Mouse (Mus musculus) frontal cortex, postnatal 14 days (tissue): Measurements from ENCODE around the gene Lclat1.
"Not testable (repeated sequence)": the region's sequence is repeated elsewhere in the genome, so short reads cannot be mapped to it uniquely, and the experiment has no call there.

ENCODE experiments used
- DNase-seq, 2 experiments: peaks; one replicate each; pipeline ENCODE4 v3.0.0; 2022; ENCODE audit warnings: low spot score in 2 of 2

Lclat1 gene

GRCm38 (mm10) chr17:73243676-73244075 is 135.9 kb downstream of the Lclat1 start:
- DNase-seq, result no peak

DNA sequence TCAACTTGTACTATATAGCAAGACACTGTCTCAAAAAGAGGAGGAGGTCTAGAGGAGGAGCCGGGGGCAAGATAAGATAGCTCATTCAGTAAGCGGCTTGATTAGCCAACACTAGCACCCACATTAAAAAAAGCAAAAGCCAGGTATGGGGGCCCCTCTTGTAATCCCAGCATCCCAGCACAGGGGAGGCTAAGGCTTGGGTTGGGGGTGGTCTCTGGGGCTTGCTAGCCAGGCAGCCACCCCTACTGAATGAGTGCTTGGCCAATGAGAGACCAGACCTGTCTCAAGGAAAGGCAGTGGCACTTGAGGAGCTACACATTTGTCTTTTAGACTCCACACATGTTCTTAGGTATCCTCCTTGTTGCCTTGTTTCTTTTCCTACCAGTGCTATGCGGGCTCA is 136.8 kb downstream of the Lclat1 start:
- DNase-seq, result no peak

GRCm38 (mm10) chr17:73245089-73245684 is 137.4 kb downstream of the Lclat1 start:
- no peak for DNase-seq

- no peak for DNase-seq
These were observed 138.3 kb downstream of the Lclat1 start for GRCm38 (mm10) chr17:73246036-73246435.

DNA sequence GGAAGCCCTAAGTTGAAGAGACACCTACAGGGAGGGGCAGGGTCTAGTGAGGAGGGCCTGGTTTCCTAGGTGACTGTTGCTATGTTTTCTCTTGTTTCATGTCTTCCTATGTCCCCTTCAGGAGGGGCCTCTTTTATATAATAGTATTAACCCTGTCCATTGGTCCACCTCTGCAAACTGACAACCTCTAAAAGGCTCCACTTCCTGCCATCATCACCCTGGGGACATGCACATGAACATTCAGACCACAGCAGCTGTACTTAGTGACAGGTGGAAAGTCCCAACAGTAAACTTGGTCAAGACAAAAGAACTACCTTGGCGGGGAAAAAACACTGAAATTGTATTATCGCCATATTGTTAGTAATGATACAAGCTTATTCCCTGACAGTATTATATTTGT is 139.1 kb downstream of the Lclat1 start:
- no peak for DNase-seq

DNA sequence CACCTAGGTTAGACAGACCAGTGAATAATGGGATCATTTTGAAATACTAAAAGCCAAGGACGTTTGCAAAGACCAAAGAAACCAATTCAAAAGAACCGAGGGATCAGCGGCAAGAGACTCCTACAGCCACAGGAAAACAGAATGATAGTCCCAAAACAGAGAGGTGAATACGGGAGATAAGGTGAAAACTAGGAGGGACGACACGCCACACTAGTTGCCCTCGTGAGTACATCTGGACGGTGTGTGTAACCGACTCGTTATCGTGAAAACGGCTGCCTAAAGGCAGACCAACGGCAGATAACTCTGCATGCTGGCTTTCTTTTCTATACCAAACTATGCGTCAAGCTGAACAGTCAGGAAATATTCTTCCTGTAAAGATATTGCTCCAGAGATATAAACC is 140.0 kb downstream of the Lclat1 start:
- DNase-seq, result no peak

GRCm38 (mm10) chr17:73250488-73251141 is 142.8 kb downstream of the Lclat1 start:
- no peak for DNase-seq

DNA sequence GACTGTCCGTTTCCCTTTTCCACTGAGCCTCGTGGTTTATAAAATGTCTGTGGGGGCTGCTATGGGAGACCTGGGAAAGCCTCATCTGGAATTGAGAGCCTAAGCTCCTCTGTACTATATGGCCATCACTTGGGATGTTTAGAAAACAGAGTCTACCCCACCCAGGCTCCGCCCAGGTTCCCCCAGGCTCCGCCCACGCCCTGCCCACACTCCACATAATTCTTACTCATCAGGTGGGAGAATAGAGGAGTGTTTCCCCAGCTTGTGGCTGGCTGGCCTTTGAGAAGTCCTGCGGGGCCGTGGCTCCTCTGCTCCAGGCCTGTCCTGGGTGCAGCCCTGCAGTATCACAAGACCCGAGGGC is 143.3 kb downstream of the Lclat1 start:
- no peak for DNase-seq

- DNase-seq, result no peak
These were observed 144.2 kb downstream of the Lclat1 start for GRCm38 (mm10) chr17:73251812-73252608.

GRCm38 (mm10) chr17:73253291-73253969 is 145.6 kb downstream of the Lclat1 start:
- no peak for DNase-seq

- no peak for DNase-seq
These were observed 148.0 kb downstream of the Lclat1 start for GRCm38 (mm10) chr17:73255801-73256200.

- DNase-seq, result no peak
These were observed 150.8 kb downstream of the Lclat1 start for GRCm38 (mm10) chr17:73258620-73259019.

- not testable (repeated sequence) for DNase-seq
These were observed 151.5 kb downstream of the Lclat1 start for GRCm38 (mm10) chr17:73259258-73259657.

GRCm38 (mm10) chr17:73262558-73262957 is 154.8 kb downstream of the Lclat1 start:
- no peak for DNase-seq

GRCm38 (mm10) chr17:73263077-73263501 is 155.3 kb downstream of the Lclat1 start:
- DNase-seq, result peak; percentile 72 to 73

GRCm38 (mm10) chr17:73270871-73271796 is 163.3 kb downstream of the Lclat1 start:
- peak in 1 of 2 experiments; percentile 26 for DNase-seq

DNA sequence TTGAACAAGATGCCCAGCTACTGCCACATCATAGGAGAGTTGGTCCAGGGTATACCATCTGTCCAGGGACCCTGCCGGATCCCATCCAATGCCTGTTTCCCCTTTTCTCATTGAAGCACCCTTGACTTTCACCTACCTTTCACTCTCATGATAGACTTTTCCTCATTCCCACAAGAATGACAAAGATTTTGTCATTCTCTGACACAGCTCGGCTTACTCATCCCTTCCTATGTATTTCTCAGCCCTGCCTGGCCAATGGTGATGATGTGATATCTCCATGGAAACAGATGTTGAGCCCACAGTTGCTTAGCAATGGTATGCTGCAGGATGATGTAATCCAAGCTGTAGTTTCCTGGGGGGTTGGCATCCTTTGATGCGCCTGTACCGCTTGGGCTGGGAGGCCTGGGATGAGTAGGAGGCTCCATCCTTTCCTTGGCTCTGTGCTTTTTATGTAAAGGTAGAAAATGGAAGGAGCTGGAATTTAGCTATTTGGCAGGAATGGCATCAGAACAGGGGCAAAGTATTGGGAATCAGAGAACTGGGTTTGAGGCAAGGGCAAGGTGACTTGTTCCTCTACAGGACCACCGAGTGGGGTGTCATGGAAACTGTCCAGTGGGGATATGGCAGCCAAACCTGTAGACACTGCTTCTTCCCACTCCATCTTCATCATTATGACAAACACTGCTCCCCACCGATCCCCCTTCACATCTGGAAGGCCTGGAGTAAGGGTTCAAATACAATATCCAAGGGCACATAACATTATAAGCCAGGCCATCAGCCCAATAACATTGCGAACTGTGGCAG is 164.2 kb downstream of the Lclat1 start:
- peak; percentile 56 to 79 for DNase-seq

DNA sequence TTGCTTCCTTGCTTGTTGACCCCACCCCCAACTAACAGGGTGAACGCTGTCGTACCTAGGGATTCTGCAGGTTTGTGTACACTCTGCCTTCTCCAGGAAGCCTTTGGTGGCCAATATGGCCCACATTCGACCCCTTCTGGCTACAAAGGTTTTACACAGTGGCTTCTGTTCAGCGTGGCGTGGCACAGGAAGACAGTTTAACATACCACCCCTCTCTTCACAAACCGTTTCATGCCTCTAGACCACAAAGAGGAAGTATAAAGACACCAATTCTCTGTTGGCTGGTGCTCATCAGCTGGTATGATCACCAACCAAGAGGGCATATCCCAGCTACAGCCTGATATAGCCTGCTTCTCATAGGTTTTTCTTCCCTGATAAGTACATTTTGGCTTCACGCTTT is 166.0 kb downstream of the Lclat1 start:
- no peak for DNase-seq

DNA sequence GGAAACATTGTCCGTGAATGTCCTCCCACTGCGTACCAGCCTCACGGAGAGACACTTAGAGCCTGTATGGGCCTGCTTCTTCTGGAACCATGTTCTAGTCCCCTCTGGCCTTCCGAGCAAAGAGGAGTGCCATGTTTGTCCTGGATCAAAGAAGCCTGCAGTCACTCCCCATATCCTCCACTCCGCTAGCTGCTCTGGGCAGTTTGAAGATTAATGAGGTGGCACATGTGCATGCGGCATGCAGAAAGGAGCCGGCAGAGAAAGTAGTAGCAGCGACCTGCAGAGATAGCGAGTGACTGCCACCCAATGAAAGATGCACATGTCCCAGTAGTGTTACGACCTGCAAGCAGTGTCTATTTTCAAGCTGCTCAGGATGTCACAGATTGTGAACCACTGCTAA is 167.3 kb downstream of the Lclat1 start:
- DNase-seq, result no peak

DNA sequence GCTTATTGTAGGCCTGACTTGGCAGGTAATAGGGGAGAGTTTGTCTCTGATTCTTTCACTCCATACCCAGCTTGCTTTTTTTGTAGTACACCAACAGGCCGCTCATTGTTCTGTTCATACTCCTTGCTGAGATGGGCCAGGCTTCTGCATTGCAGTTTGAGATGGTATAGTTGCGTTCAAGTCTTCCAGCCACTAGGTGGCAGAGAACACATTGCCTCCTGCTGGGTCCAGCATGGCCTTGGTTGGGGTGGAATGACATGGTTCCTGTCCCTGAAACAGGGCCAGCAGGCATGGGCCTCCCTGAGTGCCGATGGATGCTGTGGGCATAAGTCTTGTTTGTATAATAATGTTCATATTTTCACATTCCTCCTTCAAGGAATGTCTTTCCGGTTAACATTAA is 170.0 kb downstream of the Lclat1 start:
- no peak for DNase-seq
